Mouse (Mus musculus) neural tube, embryonic 12.5 days (tissue): ENCODE measurements around the gene Chrdl2. TPM values are rescaled to one million over a fixed set of nuclear protein-coding genes. Genes with fewer than 3 reads are reported as not detected.
A peak's percentile ranks its signal among the peaks of the same experiment; 100 is the strongest.

Experiments
- ATAC-seq: fragments of 200-750 bp; cut with Nextera tagmentation; 2 replicates; pipeline ENCODE4 v1.8.0; 2017; ENCODE audit warnings: low read depth, mild to moderate bottlenecking, moderate TSS enrichment, moderate library complexity; ENCODE audit not compliant: low FRiP score
- H3K27ac ChIP-seq: fragments of 300-500 bp; sonication (generic); 2 replicates; pipeline ENCODE4 v1.5.1; 2016
- H3K27me3 ChIP-seq: fragments of 300-500 bp; sonication (generic); replicated peaks from 2 replicates; pipeline ENCODE4 v1.6.1; 2016; ENCODE audit warnings: mild to moderate bottlenecking
- H3K36me3 ChIP-seq: fragments of 300-500 bp; sonication (generic); 2 replicates; pipeline ENCODE4 v1.6.1; 2016; ENCODE audit warnings: mild to moderate bottlenecking
- H3K4me1 ChIP-seq: fragments of 300-500 bp; sonication (generic); 2 replicates; pipeline ENCODE4 v1.6.1; 2016
- H3K4me2 ChIP-seq: fragments of 300-500 bp; sonication (generic); replicated peaks from 2 replicates; pipeline ENCODE4 v1.6.1; 2016; ENCODE audit warnings: mild to moderate bottlenecking
- H3K4me3 ChIP-seq: fragments of 300-500 bp; sonication (generic); 2 replicates; pipeline ENCODE4 v1.5.1; 2016
- H3K9ac ChIP-seq: fragments of 300-500 bp; sonication (generic); 2 replicates; pipeline ENCODE4 v1.6.1; 2016; ENCODE audit warnings: mild to moderate bottlenecking
- H3K9me3 ChIP-seq: fragments of 300-500 bp; sonication (generic); 2 replicates; pipeline ENCODE4 v1.6.1; 2016; ENCODE audit warnings: mild to moderate bottlenecking
- WGBS: fragments of 180-500 bp; shearing (Covaris S2); methylation state at CpG from one replicate; pipeline ENCODE4 v1.1.7; 2016; 5-methylcytosine and 5-hydroxymethylcytosine counted together
- polyA plus RNA-seq: library from polyadenylated mRNA; unstranded; fragments of >200 nt; fragmentation: Nextera tagmentation; extraction: Ambion mirVana; gene quantifications from 2 replicates; pipeline ENCODE4 v1.2.1, GENCODE M21; 2016

Gene Chrdl2
- polyA plus RNA-seq, 1 experiment from 2014 or later: 0.30 TPM

DNA sequence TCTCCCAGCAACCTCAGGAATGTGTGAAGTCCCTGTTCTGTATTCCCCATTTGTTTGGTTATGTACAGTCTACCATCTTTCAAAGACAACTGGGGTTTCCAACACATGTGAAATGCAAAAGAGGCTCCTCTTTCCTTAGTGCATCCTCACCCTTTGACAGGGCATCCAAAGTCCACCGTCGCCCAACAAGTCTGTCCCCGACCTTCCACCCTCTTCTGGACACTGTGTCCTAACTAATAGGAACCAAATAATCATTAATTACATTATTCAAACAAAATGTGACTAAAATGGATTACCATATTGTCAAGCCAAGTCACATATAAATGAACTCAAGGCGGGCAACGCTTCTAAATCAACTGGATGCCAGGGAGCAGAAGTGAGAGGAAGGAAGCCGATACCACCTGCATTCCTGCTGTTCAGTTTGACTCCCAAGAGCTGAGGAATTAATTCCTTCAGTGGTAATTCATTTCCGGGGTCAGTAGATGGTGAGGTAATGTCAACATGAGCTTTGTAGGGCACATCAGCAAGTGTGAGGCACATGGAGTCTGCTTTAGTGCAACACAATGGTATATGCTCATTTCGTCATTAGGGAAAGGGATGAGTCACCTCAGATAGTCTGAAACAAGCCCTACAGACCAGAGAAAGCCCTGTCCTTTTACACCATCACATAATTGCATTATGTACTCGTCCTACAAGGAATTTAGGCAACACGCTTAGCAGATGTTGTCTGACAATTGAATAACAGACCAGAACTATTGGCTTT lies 31.6 kb upstream of the Chrdl2 start:
- ATAC-seq: no peak
- no peak overlapping the region for H3K4me3 ChIP-seq
- WGBS: 71% methylated on average over 10 of the region's 10 CpGs
- H3K4me1 ChIP-seq: peaks cover 26% of the 10 kb centered on the region
- H3K9me3 ChIP-seq: no peaks in the 10 kb centered on the region; the same call in 1 of the 2 replicates
- no peak overlapping the region for H3K4me2 ChIP-seq
- no peaks in the 10 kb centered on the region for H3K27me3 ChIP-seq
- H3K9ac ChIP-seq: no peak overlapping the region
- no peaks in the 10 kb centered on the region for H3K36me3 ChIP-seq
- H3K27ac ChIP-seq: no peak overlapping the region

DNA sequence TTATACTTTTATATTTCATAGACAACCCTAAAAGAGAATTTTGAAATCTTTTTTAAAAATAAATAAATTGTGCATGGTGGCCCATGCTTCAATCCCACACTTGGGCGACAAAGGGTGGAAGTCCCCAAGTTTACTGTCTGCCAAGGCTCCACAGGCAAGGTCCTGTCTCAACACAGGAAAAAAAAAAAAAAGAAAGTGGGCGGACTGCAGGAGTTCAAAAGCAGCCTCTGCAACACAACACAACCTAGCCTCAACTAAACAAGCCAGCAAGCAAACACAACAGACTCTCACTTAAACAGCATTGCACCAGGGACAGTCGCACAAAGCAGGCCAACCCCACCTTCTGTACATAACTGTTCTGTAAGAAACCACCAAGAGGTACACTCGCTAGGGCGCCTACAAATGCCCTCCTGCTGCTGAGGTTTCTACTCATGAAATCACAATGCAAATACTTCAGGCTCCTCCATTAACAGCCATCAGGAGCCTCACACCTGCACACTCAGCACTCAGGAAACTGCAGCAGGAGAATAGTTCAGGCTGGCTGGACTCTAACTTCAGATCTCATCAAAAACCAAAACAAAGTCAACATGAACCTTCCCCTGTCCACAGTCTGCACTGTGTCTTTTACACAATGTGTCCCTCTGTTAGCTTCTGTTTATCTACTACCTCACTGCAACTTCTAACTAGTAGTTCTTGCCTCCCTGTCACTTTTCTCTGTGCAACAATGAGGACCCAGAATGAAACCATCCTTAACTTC lies 30.0 kb upstream of the Chrdl2 start:
- Histone ChIP-seq H3K36me3 (no peaks in the 10 kb centered on the region), H3K4me2 (no peak overlapping the region), H3K27ac (no peak overlapping the region), H3K9ac (no peak overlapping the region), H3K27me3 (no peaks in the 10 kb centered on the region), H3K4me3 (no peak overlapping the region), H3K4me1 (peaks cover 31% of the 10 kb centered on the region), H3K9me3 (no peaks in the 10 kb centered on the region; the same call in 1 of the 2 replicates)
- WGBS: 87% methylated on average over 5 of the region's 5 CpGs
- no peak for ATAC-seq

DNA sequence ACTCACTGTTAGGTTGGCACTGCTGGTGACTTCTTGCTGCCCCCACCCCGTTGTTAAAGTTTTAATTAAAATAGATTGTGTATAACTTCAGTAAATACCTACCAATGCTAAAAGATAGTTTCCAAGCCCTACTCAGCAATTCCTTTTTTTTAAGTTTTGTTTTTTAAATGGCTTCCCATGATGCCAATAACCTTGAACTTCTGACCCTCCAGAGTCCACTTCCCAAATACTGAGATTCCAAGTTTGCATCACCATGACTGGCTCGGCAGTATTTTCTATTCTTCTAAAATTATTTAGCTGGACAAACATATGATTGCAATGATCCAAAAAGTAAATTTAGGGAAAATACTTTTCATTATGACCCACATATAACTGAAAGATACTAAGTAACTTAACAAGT lies 27.9 kb upstream of the Chrdl2 start:
- H3K27me3 ChIP-seq: no peaks in the 10 kb centered on the region
- H3K4me2 ChIP-seq: no peak overlapping the region
- WGBS: 86% methylated on average over 2 of the region's 2 CpGs
- H3K9me3 ChIP-seq: no peaks in the 10 kb centered on the region; the same call in 1 of the 2 replicates
- no peak for ATAC-seq
- H3K4me1 ChIP-seq: peaks cover 23% of the 10 kb centered on the region
- H3K36me3 ChIP-seq: no peaks in the 10 kb centered on the region
- no peak overlapping the region for H3K27ac ChIP-seq
- H3K9ac ChIP-seq: no peak overlapping the region
- H3K4me3 ChIP-seq: no peak overlapping the region

DNA sequence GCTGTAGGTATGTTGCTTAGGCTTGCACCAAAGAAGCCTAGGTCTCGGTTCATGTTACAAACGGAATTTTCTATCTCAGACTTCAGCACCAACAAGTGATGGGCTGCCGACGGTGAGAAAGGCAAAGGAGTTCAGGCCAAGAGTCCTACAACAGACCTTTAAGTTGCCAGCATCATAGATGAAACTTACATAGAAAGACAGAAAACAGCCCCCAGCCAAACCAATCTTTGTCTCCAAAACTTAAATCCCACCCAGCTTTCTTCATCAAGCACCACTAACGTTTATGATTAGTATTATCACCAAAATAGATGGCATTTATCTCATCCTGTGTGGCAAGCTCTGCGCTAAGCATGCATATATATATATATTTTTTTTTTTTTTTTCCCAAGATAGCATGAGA lies 26.9 kb upstream of the Chrdl2 start:
- no peak for ATAC-seq
- H3K27ac ChIP-seq: no peak overlapping the region

DNA sequence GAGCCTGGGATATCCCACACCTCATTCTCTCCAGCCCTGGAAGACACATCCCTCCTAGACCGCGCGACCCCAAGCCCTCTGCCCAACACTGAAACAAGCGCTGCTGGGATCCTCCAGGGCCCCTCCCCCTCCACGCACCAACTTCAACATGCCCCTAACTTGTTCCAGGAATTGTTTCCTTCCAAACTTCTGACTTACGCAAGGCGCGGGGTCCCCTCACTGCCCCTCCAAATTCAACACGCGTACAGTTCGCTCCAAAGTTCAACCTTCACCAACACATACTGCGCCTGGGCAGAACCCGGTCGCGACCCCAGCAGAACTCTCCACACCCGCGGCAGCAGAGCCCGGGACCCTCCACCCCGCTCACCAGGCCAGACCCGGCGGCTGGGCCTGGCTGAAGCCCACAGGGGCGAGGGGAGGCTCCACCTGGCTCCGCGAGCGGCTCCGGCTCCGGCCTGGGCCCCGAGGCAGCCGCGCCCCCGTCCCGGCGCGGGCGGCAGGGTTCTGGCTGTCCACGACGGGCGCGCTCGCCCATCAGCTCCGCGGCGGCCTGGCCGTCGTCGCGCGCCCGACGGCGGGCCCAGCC lies 26.3 kb upstream of the Chrdl2 start:
- WGBS: under 1% methylated on average over 50 of the region's 51 CpGs
- Histone ChIP-seq H3K9me3 (no peaks in the 10 kb centered on the region; the same call in 1 of the 2 replicates), H3K4me1 (peaks cover 16% of the 10 kb centered on the region), H3K9ac (peak overlapping the region; percentile 98), H3K36me3 (no peaks in the 10 kb centered on the region), H3K4me2 (peak overlapping the region; percentile 74), H3K27me3 (no peaks in the 10 kb centered on the region), H3K4me3 (peak overlapping the region; percentile 97), H3K27ac (peak overlapping the region; percentile 94)
- peak; percentile 81 for ATAC-seq

More for the DNA sequence above, 26.9 kb upstream of the Chrdl2 start:
- peak overlapping the region; percentile 74 for H3K4me2 ChIP-seq
- H3K9me3 ChIP-seq: no peaks in the 10 kb centered on the region; the same call in 1 of the 2 replicates
- 19% methylated on average over 6 of the region's 6 CpGs for WGBS
- H3K9ac ChIP-seq: peak overlapping the region; percentile 98
- peak overlapping the region; percentile 97 for H3K4me3 ChIP-seq
- no peaks in the 10 kb centered on the region for H3K36me3 ChIP-seq
- H3K4me1 ChIP-seq: peaks cover 20% of the 10 kb centered on the region
- H3K27me3 ChIP-seq: no peaks in the 10 kb centered on the region

DNA sequence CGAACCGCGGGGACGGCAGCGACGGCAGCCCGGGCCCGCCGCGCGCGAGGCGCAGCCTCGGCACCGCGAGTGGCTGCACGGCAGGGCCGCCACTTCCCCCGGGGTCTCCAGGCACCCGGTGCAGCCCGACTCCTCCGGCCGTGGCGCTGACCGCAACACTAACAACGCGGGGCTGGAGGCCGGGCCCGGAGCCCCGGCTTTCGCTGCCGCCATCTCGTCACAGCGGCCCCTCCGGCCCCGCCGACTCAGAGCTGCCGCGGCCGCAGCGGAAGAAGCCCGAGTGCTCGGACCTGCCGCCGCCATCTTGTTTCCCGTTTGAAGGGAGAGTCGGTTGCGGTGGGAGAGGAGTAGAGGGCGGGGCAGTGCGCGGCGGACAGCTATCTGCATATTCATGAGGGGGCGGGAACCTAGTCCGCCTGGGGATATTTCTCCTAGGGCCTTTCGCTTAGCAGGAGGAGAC lies 25.8 kb upstream of the Chrdl2 start, which contains the start of gene Rnf169:
Rnf169 (minus strand) TSS at position 317 of the 460 bp plus-strand sequence.
- peak within 1 kb of the TSS; percentile 74 for H3K4me2 ChIP-seq
- H3K27ac ChIP-seq: peak within 1 kb of the TSS; percentile 94
- H3K9ac ChIP-seq: peak within 1 kb of the TSS; percentile 98
- WGBS: 1% methylated on average over 54 of the region's 55 CpGs
- no peaks in the 10 kb centered on the region for H3K27me3 ChIP-seq
- H3K4me1 ChIP-seq: peaks cover 14% of the 10 kb centered on the region
- peak; percentile 94 for ATAC-seq
- no peaks in the 10 kb centered on the region for H3K36me3 ChIP-seq
- H3K9me3 ChIP-seq: no peaks in the 10 kb centered on the region; the same call in 1 of the 2 replicates
- H3K4me3 ChIP-seq: peak within 1 kb of the TSS; percentile 97

DNA sequence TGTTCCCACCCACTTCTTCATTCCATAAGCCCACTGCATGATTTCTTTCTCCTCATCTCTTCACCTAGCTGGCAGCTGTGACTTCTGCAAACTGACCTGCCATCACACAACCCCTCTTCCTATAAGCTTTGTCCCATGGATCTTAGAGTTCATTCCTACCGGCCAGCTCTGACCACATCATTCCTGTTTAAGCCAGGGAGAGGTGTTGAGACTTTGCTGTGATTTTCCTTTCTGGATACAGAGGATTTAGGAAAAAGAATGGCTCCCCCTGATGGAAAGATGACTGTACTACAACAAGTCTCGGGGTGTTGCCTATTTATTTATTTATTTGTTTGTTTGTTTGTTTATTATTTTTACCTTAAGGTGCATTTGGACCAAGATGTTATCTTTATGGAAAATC lies 24.7 kb upstream of the Chrdl2 start:
- peaks cover 14% of the 10 kb centered on the region for H3K4me1 ChIP-seq
- H3K4me2 ChIP-seq: 0 out of 2 replicates have a peak overlapping the region, but pooled peaks have one; percentile 74
- WGBS: 6% methylated on average over 2 of the region's 2 CpGs
- H3K4me3 ChIP-seq: no peak overlapping the region
- no peaks in the 10 kb centered on the region; the same call in 1 of the 2 replicates for H3K9me3 ChIP-seq
- no peak for ATAC-seq
- no peaks in the 10 kb centered on the region for H3K36me3 ChIP-seq
- H3K27me3 ChIP-seq: no peaks in the 10 kb centered on the region
- no peak overlapping the region for H3K27ac ChIP-seq
- no peak overlapping the region for H3K9ac ChIP-seq

DNA sequence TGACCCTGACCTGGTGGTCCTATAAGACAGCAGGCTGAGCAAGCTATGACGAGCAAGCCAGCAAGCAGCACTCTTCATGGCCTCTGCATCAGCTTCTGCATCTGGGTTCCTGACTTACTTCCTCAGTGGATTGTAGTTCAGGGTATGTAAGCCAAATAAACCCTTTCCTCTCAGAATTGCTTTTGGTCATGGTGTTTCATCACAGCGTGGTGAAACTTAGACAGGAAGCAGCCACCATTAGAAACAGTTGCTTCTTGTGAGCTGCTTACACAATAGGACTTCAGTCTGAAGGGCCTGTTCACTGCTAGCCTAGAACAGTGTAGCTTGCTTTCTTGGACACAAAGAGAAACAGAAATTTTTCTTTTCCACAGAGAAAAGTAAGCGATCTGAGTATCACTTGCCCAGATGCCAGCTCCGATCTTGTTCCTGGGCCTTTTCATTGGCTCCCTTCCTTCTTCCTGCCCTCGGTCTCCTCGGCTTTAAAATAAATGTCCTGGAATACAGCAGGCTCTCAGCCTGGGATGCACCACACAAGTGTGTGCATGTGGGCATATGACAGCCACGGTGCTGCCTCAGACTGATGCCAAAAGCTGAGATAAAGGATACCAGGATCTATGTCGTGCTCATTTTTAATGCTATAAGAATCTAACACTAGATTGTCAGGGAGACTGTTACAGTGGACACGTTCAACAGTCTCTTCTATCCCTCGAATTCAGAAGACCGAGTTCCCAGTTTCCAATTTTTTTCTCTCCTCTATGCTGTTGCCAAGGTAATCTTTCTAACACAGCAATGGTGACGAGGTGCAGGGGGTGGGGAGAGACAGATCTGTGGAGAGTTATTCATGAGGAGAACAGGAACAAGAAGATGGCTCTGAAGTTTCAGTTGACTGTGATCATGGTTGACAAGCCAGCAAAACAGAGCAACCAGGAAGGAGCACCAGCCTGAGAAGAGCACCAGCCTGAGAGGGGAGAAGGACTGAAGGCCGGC lies 23.4 kb upstream of the Chrdl2 start:
- Histone ChIP-seq H3K4me3 (no peak overlapping the region), H3K27ac (no peak overlapping the region), H3K27me3 (no peaks in the 10 kb centered on the region), H3K36me3 (no peaks in the 10 kb centered on the region), H3K4me1 (peaks cover 14% of the 10 kb centered on the region), H3K9ac (no peak overlapping the region), H3K4me2 (no peak overlapping the region), H3K9me3 (no peaks in the 10 kb centered on the region)
- no peak for ATAC-seq
- 81% methylated on average over 13 of the region's 13 CpGs for WGBS

DNA sequence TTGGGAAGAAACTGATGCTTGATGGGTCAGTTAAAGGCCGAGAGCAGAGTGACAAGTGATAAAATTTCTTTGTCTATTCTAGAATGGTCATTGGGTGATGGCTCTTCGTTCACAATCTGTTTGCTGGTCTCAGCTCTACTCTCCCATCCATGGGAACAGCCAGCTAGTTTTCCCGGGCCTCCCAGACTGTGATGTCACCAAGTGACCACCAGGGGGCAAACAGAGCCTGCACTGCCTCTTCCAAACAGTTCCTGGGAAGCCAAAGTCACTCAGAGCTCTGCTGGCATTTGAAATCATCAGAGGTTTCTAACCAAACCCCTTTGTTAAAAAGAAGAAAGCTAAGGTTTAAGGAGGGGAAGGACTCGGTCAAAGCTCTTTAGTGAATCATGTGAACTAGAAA lies 17.2 kb upstream of the Chrdl2 start:
- Histone ChIP-seq H3K36me3 (no peaks in the 10 kb centered on the region), H3K27ac (no peak overlapping the region), H3K4me2 (no peak overlapping the region), H3K27me3 (no peaks in the 10 kb centered on the region), H3K4me1 (no peaks in the 10 kb centered on the region), H3K9me3 (no peaks in the 10 kb centered on the region), H3K9ac (no peak overlapping the region), H3K4me3 (no peak overlapping the region)
- WGBS: 5% methylated on average over 4 of the region's 4 CpGs
- ATAC-seq: no peak

DNA sequence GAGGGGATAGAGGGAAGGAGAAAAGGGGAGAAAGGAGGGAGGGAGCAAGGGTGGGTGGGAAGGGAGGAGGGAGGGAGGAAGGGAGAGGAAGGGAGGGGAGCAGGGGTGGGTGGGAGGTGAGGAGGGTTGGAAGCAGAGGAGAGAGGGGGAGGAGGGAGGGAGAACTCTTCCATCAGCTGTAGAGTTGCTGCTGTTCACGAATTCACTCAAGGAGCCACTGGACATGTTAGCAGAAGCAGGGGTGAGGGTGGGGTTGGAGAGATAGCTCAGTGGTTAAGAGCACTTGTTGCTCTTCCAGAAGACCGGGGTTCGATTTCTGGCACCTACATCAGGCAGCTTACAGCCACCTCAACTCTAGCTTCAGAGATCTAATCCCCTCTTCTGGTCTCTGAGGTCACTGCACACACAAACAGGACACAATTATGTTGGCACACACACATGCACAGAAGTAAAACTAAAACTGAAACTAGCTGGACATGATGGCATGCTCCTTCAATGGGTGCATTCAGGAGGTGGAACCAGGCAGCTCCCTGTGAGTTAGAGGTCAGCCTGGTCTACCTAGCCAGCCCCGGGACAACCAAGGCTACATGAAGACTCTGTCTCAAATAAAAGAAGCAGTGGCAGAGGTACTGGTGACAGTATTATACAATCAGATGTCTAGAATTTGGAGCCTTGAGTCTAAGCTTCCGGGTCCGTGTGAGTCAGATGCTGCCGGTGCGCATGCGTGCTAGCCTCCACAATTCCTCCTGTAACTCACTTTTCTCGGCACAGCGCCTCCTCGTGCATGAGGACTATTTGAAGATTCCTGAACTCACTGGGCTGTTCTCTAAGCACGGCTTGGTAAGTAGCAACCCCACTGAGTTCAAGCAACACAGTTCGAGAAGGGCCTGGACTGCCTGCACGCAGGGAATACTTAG lies 15.9 kb upstream of the Chrdl2 start:
- Histone ChIP-seq H3K27ac (no peak overlapping the region), H3K4me2 (no peak overlapping the region), H3K36me3 (no peaks in the 10 kb centered on the region), H3K9me3 (no peaks in the 10 kb centered on the region), H3K4me1 (no peaks in the 10 kb centered on the region), H3K4me3 (no peak overlapping the region), H3K9ac (no peak overlapping the region), H3K27me3 (no peaks in the 10 kb centered on the region)
- 61% methylated on average over 15 of the region's 15 CpGs for WGBS
- ATAC-seq: no peak
